Mouse (Mus musculus) intestine, embryonic 15.5 days (tissue): ENCODE results near the gene Gm45062. TPM values are rescaled to one million over a fixed set of nuclear protein-coding genes. Genes with fewer than 3 reads are reported as not detected.
A peak's percentile ranks its signal among the peaks of the same experiment; 100 is the strongest.

Source experiments
- ATAC-seq: fragments of 200-750 bp; cut with Nextera tagmentation; 2 replicates; pipeline ENCODE4 v1.8.0; 2017; ENCODE audit warnings: moderate TSS enrichment, moderate library complexity
- H3K27ac ChIP-seq: fragments of 300-500 bp; sonication (generic); 2 replicates; pipeline ENCODE4 v1.5.1; 2015; ENCODE audit warnings: mild to moderate bottlenecking, inconsistent platforms
- H3K27me3 ChIP-seq: fragments of 300-500 bp; sonication (generic); replicated peaks from 2 replicates; pipeline ENCODE4 v1.6.1; 2015; ENCODE audit warnings: inconsistent platforms
- H3K36me3 ChIP-seq: fragments of 300-500 bp; sonication (generic); 2 replicates; pipeline ENCODE4 v1.6.1; 2015; ENCODE audit warnings: inconsistent platforms
- H3K4me1 ChIP-seq: fragments of 300-500 bp; sonication (generic); replicated peaks from 2 replicates; pipeline ENCODE4 v1.6.1; 2015; ENCODE audit warnings: inconsistent platforms
- H3K4me2 ChIP-seq: fragments of 300-500 bp; sonication (generic); replicated peaks from 2 replicates; pipeline ENCODE4 v1.6.1; 2015; ENCODE audit warnings: mild to moderate bottlenecking, inconsistent platforms
- H3K4me3 ChIP-seq: fragments of 300-500 bp; sonication (generic); replicated peaks from 2 replicates; pipeline ENCODE4 v1.5.1; 2015; ENCODE audit warnings: inconsistent platforms
- H3K9ac ChIP-seq: fragments of 300-500 bp; sonication (generic); 2 replicates; pipeline ENCODE4 v1.6.1; 2015; ENCODE audit warnings: inconsistent platforms
- H3K9me3 ChIP-seq: fragments of 300-500 bp; sonication (generic); 2 replicates; pipeline ENCODE4 v1.6.1; 2016; ENCODE audit warnings: inconsistent platforms
- WGBS: fragments of 180-500 bp; shearing (Covaris S2); methylation state at CpG from one replicate; pipeline ENCODE4 v1.1.7; 2015; 5-methylcytosine and 5-hydroxymethylcytosine counted together
- polyA plus RNA-seq: library from polyadenylated mRNA; unstranded; fragments of >200 nt; fragmentation: Nextera tagmentation; extraction: Ambion mirVana; gene quantifications from 2 replicates; pipeline ENCODE4 v1.2.1, GENCODE M21; 2015

Gene Gm45062
- polyA plus RNA-seq, 1 experiment from 2014 or later, result 6.7 TPM

- no peak overlapping the region for H3K4me2 ChIP-seq
- H3K27ac ChIP-seq, result no peak overlapping the region
- H3K4me3 ChIP-seq, result no peak overlapping the region
- H3K27me3 ChIP-seq, result no peaks in the 10 kb centered on the region
- H3K9me3 ChIP-seq, result no peaks in the 10 kb centered on the region
- 0 out of 2 replicates have a peak, but pooled peaks cover 2% of the 10 kb centered on the region for H3K4me1 ChIP-seq
- 93% methylated on average over 3 of the region's 3 CpGs for WGBS
- H3K9ac ChIP-seq, result no peak overlapping the region
- no peaks in the 10 kb centered on the region for H3K36me3 ChIP-seq
- no peak for ATAC-seq
Measured at GRCm38 (mm10) chr6:8492248-8492647, 233.0 kb downstream of the Gm45062 start.

- no peak for ATAC-seq
- WGBS, result 83% methylated on average over 5 of the region's 5 CpGs
- H3K9ac ChIP-seq, result no peak overlapping the region
Measured at GRCm38 (mm10) chr6:8495109-8495826, 236.0 kb downstream of the Gm45062 start.

GRCm38 (mm10) chr6:8495827-8496222 is 236.6 kb downstream of the Gm45062 start:
- no peak for ATAC-seq
- no peaks in the 10 kb centered on the region for H3K27me3 ChIP-seq
- no peaks in the 10 kb centered on the region for H3K4me1 ChIP-seq
- no peak overlapping the region for H3K4me3 ChIP-seq
- H3K4me2 ChIP-seq, result no peak overlapping the region
- no peaks in the 10 kb centered on the region for H3K36me3 ChIP-seq
- no peak overlapping the region for H3K27ac ChIP-seq
- WGBS, result 72% methylated on average over 4 of the region's 4 CpGs
- no peak overlapping the region for H3K9ac ChIP-seq
- H3K9me3 ChIP-seq, result no peaks in the 10 kb centered on the region

More at GRCm38 (mm10) chr6:8495109-8495826, 236.0 kb downstream of the Gm45062 start:
- no peak overlapping the region for H3K27ac ChIP-seq
- no peaks in the 10 kb centered on the region for H3K36me3 ChIP-seq
- H3K27me3 ChIP-seq, result no peaks in the 10 kb centered on the region
- H3K4me1 ChIP-seq, result no peaks in the 10 kb centered on the region
- H3K4me2 ChIP-seq, result no peak overlapping the region
- no peak overlapping the region for H3K4me3 ChIP-seq
- no peaks in the 10 kb centered on the region for H3K9me3 ChIP-seq

GRCm38 (mm10) chr6:8497234-8497867 is 238.1 kb downstream of the Gm45062 start:
- no peaks in the 10 kb centered on the region for H3K27me3 ChIP-seq

DNA sequence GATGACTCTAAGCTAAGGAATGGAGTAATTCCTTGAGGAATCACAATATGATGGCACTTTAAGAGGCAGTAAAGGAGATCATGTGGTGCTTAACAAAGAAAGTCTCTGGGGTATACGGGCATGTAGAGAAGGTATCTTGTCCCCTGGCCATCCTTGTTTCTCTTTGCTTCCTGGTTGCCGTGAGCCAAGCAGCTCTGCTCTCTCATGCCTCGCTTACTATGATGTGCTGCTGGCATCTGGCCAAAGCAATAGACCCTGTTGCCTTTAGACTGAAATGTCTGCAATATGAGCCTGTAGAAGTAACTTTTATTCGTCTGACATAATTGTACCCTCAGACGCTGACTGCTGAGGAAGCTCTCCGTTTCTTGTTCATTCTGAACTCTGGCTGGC is 238.6 kb downstream of the Gm45062 start:
- Histone ChIP-seq H3K4me1 (no peaks in the 10 kb centered on the region), H3K9ac (no peak overlapping the region), H3K4me2 (no peak overlapping the region), H3K4me3 (no peak overlapping the region), H3K27ac (no peak overlapping the region), H3K36me3 (no peaks in the 10 kb centered on the region), H3K9me3 (no peaks in the 10 kb centered on the region), H3K27me3 (no peaks in the 10 kb centered on the region)
- ATAC-seq, result no peak
- WGBS, result 50% methylated on average over 6 of the region's 6 CpGs

More at GRCm38 (mm10) chr6:8497234-8497867, 238.1 kb downstream of the Gm45062 start:
- no peak overlapping the region for H3K4me3 ChIP-seq
- H3K4me2 ChIP-seq, result no peak overlapping the region
- H3K9me3 ChIP-seq, result no peaks in the 10 kb centered on the region
- H3K27ac ChIP-seq, result no peak overlapping the region
- 65% methylated on average over 6 of the region's 6 CpGs for WGBS
- H3K36me3 ChIP-seq, result no peaks in the 10 kb centered on the region
- no peak overlapping the region for H3K9ac ChIP-seq
- no peak for ATAC-seq
- H3K4me1 ChIP-seq, result no peaks in the 10 kb centered on the region

- H3K4me2 ChIP-seq, result no peak overlapping the region
- no peak for ATAC-seq
- no peaks in the 10 kb centered on the region for H3K4me1 ChIP-seq
- H3K4me3 ChIP-seq, result no peak overlapping the region
- H3K36me3 ChIP-seq, result no peaks in the 10 kb centered on the region
- H3K9ac ChIP-seq, result no peak overlapping the region
- H3K27ac ChIP-seq, result no peak overlapping the region
- no peaks in the 10 kb centered on the region for H3K9me3 ChIP-seq
- no peaks in the 10 kb centered on the region for H3K27me3 ChIP-seq
- 86% methylated on average over 3 of the region's 3 CpGs for WGBS
Measured at GRCm38 (mm10) chr6:8498961-8499360, 239.7 kb downstream of the Gm45062 start.

DNA sequence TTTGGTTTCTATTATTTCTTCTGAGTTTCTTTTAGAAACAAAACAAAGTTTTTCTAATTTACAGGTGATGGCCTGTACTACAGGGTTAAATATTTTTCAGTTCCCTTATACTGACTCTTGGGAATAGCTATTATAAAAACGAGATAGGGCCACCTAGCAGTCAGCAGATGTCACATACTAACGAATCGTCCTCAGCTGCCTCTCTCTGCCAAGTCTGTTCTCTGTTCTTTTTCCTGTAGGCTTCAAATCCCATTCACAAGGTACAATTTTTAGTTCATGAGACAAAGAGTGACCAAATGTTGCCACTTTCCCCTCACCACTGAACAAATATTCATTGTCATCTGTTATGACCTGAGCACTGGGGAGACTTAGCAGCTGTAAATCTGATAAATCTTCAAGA is 244.7 kb downstream of the Gm45062 start:
- ATAC-seq, result no peak
- no peaks in the 10 kb centered on the region for H3K4me1 ChIP-seq

GRCm38 (mm10) chr6:8504521-8505228 is 245.4 kb downstream of the Gm45062 start:
- WGBS, result 83% methylated on average over 6 of the region's 6 CpGs
- H3K4me1 ChIP-seq, result no peaks in the 10 kb centered on the region
- no peaks in the 10 kb centered on the region for H3K9me3 ChIP-seq
- H3K27ac ChIP-seq, result no peak overlapping the region
- no peak overlapping the region for H3K9ac ChIP-seq
- no peaks in the 10 kb centered on the region for H3K27me3 ChIP-seq
- no peak overlapping the region for H3K4me2 ChIP-seq
- no peak for ATAC-seq
- H3K36me3 ChIP-seq, result no peaks in the 10 kb centered on the region
- no peak overlapping the region for H3K4me3 ChIP-seq

More for the DNA sequence above, 244.7 kb downstream of the Gm45062 start:
- Histone ChIP-seq H3K9ac (no peak overlapping the region), H3K9me3 (no peaks in the 10 kb centered on the region), H3K4me3 (no peak overlapping the region), H3K27me3 (no peaks in the 10 kb centered on the region), H3K36me3 (no peaks in the 10 kb centered on the region), H3K27ac (no peak overlapping the region), H3K4me2 (no peak overlapping the region)
- 41% methylated on average over 3 of the region's 3 CpGs for WGBS

DNA sequence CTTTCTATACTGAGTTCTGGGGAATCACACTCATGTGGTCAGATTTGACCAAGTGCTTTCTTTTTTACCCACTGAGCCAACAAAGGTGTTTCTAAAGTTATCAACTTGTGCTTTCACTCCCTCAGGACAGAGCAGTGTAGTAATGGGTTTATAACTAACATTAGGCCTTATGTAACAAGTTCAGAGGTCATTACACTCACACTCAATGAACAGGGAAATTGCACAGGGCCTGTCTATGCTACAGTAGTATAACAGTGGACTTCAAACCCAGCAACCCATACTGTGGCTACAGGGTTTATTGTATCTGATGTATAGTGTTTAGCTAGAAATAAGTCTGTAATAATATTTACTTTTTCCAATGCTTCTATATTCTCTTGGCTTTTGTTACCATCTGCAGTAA is 247.4 kb downstream of the Gm45062 start:
- H3K27me3 ChIP-seq, result no peaks in the 10 kb centered on the region
- no peaks in the 10 kb centered on the region for H3K36me3 ChIP-seq
- no peaks in the 10 kb centered on the region for H3K9me3 ChIP-seq
- no peak overlapping the region for H3K27ac ChIP-seq
- H3K4me1 ChIP-seq, result peaks cover 3% of the 10 kb centered on the region; the same call in 1 of the 2 replicates
- H3K4me3 ChIP-seq, result no peak overlapping the region
- H3K9ac ChIP-seq, result no peak overlapping the region
- H3K4me2 ChIP-seq, result no peak overlapping the region
- ATAC-seq, result peak; percentile 19

DNA sequence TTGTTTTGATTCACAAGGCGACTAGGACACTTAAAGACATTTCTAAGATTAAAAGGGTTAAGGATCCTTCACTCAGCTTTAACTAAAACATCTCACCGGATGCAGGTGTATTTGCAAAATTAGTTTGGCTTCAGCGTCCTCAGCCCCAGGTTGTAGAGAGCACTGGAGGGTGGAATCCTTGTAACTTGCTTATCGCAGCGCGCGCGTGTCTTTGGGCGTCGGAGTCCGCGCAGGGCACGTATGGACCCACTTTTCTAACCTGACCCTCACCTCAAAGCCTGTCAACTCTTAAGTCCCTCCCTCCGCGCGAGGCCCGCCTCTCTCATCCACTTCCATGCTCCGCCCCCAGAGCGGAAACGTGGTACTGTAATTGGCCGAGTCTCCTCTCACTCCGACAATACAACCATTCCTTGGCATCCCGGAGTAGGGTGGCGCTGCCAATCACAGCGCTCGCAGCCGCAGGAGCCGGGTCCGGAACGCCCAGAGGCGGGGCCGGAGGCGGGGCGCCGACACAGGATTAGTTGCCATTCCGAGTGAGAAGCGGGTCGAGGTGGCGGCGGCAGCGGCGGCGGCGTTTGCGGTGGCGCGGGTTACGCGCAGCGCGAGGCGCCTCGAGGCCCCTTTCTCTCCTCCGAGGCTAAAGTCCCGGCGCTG is 249.8 kb downstream of the Gm45062 start:
- WGBS, result under 1% methylated on average over 56 of the region's 56 CpGs
- Histone ChIP-seq H3K27me3 (no peaks in the 10 kb centered on the region), H3K9ac (peak overlapping the region; percentile 93), H3K27ac (peak overlapping the region; percentile 99), H3K9me3 (no peaks in the 10 kb centered on the region), H3K4me2 (peak overlapping the region; percentile 81), H3K4me3 (peak overlapping the region; percentile 97), H3K36me3 (no peaks in the 10 kb centered on the region), H3K4me1 (peaks cover 5% of the 10 kb centered on the region; the same call in 1 of the 2 replicates)
- ATAC-seq, result peak; percentile 98

DNA sequence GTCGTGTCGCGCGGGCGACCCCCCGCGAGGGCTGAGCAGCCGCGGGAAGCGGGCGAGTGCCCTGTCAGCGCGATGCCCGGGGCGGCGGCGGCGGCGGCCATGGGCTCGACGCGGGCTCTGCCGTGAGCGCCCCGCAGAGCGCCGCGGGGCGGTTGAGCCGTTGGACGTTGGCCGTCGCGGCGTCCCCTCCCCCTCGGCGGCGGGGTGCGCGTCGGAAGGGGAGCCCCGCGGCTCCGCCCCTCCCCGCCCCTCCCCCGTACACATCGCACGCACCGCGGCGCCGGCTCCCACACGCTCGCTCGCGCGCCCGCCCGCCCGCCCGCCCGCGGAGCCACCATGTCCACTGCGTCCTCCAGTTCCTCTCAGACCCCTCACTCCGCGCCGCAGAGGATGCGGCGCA is 250.3 kb downstream of the Gm45062 start, which contains the start of gene Glcci1:
Gene Glcci1, plus strand, starts transcription at position 50 of the 400 bp plus-strand sequence.
- Histone ChIP-seq H3K4me2 (peak within 1 kb of the TSS; percentile 81), H3K36me3 (no peaks in the 10 kb centered on the region), H3K27me3 (no peaks in the 10 kb centered on the region), H3K4me1 (peaks cover 5% of the 10 kb centered on the region; the same call in 1 of the 2 replicates), H3K9me3 (no peaks in the 10 kb centered on the region), H3K9ac (peak within 1 kb of the TSS; percentile 93), H3K4me3 (peak within 1 kb of the TSS; percentile 97), H3K27ac (peak within 1 kb of the TSS; percentile 99)
- WGBS, result 0% methylated on average over 34 of the region's 69 CpGs
- ATAC-seq, result peak; percentile 91
